Mouse (Mus musculus) heart, embryonic 13.5 days (tissue): ENCODE results near the gene Lad1. TPM values are rescaled to one million over a fixed set of nuclear protein-coding genes. Genes with fewer than 3 reads are reported as not detected.

ENCODE experiments used
- ATAC-seq: fragments of 200-750 bp; cut with Nextera tagmentation; 2 replicates; pipeline ENCODE4 v1.8.0; 2017; ENCODE audit warnings: moderate TSS enrichment; ENCODE audit not compliant: insufficient number of reproducible peaks, low FRiP score, low TSS enrichment; ENCODE audit errors: extremely low read depth
- H3K27ac ChIP-seq: fragments of 300-500 bp; sonication (generic); replicated peaks from 2 replicates; pipeline ENCODE4 v1.5.1; 2015; ENCODE audit warnings: moderate library complexity, mild to moderate bottlenecking, inconsistent platforms
- H3K27me3 ChIP-seq: fragments of 300-500 bp; sonication (generic); replicated peaks from 2 replicates; pipeline ENCODE4 v1.6.1; 2015; ENCODE audit warnings: mild to moderate bottlenecking, inconsistent platforms
- H3K36me3 ChIP-seq: fragments of 300-500 bp; sonication (generic); 2 replicates; pipeline ENCODE4 v1.6.1; 2015; ENCODE audit warnings: mild to moderate bottlenecking, inconsistent platforms
- H3K4me1 ChIP-seq: fragments of 300-500 bp; sonication (generic); 2 replicates; pipeline ENCODE4 v1.6.1; 2015; ENCODE audit warnings: inconsistent platforms
- H3K4me2 ChIP-seq: fragments of 300-500 bp; sonication (generic); 2 replicates; pipeline ENCODE4 v1.6.1; 2015; ENCODE audit warnings: inconsistent platforms, mild to moderate bottlenecking, moderate library complexity
- H3K4me3 ChIP-seq: fragments of 300-500 bp; sonication (generic); 2 replicates; pipeline ENCODE4 v1.5.1; 2015; ENCODE audit warnings: moderate library complexity, mild to moderate bottlenecking, inconsistent platforms
- H3K9ac ChIP-seq: fragments of 300-500 bp; sonication (generic); 2 replicates; pipeline ENCODE4 v1.6.1; 2015; ENCODE audit warnings: inconsistent platforms, mild to moderate bottlenecking, moderate library complexity
- H3K9me3 ChIP-seq: fragments of 300-500 bp; sonication (generic); 2 replicates; pipeline ENCODE4 v1.6.1; 2016; ENCODE audit warnings: inconsistent platforms
- WGBS: fragments of 180-500 bp; shearing (Covaris S2); methylation state at CpG from one replicate; pipeline ENCODE4 v1.1.7; 2015; ENCODE audit warnings: mixed read lengths; 5-methylcytosine and 5-hydroxymethylcytosine counted together
- polyA plus RNA-seq: library from polyadenylated mRNA; unstranded; fragments of >200 nt; fragmentation: Nextera tagmentation; extraction: Ambion mirVana; gene quantifications from 2 replicates; pipeline ENCODE4 v1.2.1, GENCODE M21; 2015

The Lad1 gene
- polyA plus RNA-seq, 1 experiment from 2014 or later, result 4.4 TPM

DNA sequence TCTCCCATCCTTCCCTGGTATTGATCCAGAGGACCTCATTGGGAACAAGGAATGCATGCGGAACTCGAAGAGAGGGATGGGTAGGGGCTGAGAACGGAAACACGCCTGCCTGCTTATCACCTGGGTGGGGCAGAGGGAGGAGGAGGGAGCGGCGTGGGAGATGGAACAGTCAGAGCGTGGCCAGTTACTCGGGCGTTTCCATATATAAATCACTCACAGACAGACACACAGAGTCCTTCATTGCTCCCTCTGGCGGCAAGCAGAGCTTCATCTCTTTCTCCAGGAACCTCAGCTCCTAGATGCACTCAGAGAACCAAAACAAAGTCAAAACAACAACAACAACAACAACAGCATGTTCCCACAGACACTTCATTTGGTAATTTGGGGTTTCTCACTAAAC lies 29.7 kb upstream of the Lad1 start:
- Histone ChIP-seq H3K9me3 (no peaks in the 10 kb centered on the region), H3K4me1 (peaks cover 46% of the 10 kb centered on the region), H3K36me3 (no peaks in the 10 kb centered on the region), H3K4me2 (peak overlapping the region; percentile 53), H3K27ac (peak overlapping the region; percentile 0; the same call in 1 of the 2 replicates), H3K27me3 (no peaks in the 10 kb centered on the region; the same call in 1 of the 2 replicates), H3K9ac (peak overlapping the region; percentile 24; the same call in 1 of the 2 replicates), H3K4me3 (no peak overlapping the region)
- ATAC-seq, result no peak
- WGBS, result 6% methylated on average over 10 of the region's 10 CpGs

DNA sequence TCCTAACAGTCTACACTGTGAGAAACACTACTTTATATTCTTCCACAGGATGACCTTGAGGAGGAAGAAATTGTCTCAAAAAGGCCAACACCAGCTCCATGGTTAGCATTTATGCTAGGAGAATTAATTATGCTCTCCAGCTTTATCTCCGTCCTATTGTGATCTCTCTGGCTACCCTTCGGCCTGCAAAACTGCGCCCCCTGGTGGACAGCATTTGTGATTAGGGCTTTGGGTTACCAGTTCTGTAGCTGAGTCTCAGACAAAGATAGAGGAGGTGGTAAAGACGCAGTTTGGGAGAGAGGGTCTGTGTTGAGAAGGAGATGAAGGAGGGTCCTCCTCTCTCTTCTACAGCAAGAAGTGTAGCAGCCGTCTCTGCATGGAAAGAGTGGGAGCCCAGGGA lies 28.6 kb upstream of the Lad1 start:
- ATAC-seq, result no peak
- H3K4me2 ChIP-seq, result no peak overlapping the region
- no peaks in the 10 kb centered on the region for H3K9me3 ChIP-seq
- no peaks in the 10 kb centered on the region; the same call in 1 of the 2 replicates for H3K27me3 ChIP-seq
- no peak overlapping the region for H3K4me3 ChIP-seq
- H3K27ac ChIP-seq, result 0 out of 2 replicates have a peak overlapping the region, but pooled peaks have one; percentile 0
- no peak overlapping the region for H3K9ac ChIP-seq
- WGBS, result 9% methylated on average over 5 of the region's 5 CpGs
- H3K4me1 ChIP-seq, result peaks cover 57% of the 10 kb centered on the region
- no peaks in the 10 kb centered on the region for H3K36me3 ChIP-seq

DNA sequence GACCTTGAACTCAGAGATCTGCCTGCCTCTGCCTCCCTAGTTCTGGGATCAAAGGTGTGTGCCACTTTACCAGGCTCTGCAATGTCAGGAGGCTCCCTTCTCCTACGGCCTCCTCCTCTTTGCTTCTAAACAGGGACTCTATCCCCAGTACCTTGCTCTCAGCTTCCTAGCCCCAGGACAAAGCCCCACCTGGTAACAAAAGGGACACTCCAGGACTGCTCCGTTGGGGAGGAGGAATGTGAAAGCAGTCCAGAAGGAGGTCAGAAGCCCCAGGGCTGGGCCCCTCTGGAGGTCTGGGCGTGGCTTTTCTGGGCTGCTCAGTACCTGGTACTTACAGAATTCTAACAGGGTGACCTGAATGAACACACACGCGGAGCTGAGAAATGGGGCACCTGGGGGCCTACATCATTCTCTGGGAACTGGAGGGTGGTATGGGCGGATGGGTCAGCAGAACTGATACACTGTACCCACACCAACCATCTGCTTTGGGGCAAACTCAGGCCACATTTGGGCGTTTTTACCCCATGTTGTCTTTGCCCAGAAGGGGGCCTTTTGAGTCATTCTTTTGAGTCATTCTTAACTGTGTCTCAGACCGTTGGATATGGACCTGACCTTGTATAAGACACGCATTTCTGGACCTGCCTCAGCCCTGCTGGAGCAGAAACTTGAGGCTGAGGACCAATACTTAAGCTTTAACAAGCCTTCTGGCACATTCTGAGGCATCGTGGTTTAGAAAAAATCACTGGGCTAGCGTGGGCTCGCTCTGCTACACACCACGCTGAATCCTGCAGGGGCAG lies 26.1 kb upstream of the Lad1 start:
- Histone ChIP-seq H3K4me3 (no peak overlapping the region), H3K4me1 (peaks cover 82% of the 10 kb centered on the region), H3K27ac (no peak overlapping the region), H3K9ac (peak overlapping the region; percentile 74), H3K27me3 (no peaks in the 10 kb centered on the region; the same call in 1 of the 2 replicates), H3K4me2 (no peak overlapping the region), H3K36me3 (no peaks in the 10 kb centered on the region), H3K9me3 (no peaks in the 10 kb centered on the region)
- ATAC-seq, result no peak
- 68% methylated on average over 13 of the region's 13 CpGs for WGBS

DNA sequence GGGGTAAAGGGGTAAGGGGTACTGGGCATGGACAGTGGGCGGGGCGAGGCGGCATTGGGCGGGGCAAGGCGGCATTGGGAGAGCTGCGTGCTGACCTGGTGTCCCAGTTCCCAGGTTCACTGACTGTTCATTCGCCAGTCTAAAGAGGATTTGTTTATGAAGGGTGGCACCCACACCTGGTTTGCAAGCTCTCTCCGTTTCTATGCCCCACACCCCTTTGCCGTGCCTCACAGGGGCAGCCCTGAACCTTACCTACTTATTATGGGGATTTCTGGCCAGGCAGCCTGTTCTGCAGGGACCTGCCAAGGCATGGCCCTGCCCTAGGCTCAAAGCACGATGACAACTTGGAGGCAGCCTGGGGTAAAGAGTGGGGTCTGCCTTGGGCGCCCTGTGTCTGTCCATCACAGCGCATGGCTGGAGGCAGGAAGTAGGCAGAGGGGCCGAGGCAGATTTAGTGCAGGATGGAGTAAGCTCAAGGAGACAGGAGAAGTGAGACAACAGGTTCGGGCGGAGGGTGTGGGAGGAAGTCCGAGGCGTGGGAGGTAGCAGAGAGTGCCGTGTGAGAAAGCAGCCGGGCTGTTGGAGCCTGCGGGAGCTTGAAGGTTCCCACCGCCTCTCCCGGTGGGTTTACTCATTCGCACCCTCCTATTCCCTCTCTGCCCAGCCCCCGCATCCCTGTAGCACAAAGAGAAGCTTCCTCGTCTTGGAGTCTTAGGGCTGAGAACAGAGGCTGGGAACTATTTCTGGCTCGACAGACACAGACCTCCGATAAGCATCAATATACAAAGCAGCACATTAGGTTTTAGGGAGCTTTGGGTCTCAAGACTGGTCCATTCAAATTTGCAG lies 24.8 kb upstream of the Lad1 start:
- 9% methylated on average over 27 of the region's 27 CpGs for WGBS
- peaks cover 84% of the 10 kb centered on the region for H3K4me1 ChIP-seq

DNA sequence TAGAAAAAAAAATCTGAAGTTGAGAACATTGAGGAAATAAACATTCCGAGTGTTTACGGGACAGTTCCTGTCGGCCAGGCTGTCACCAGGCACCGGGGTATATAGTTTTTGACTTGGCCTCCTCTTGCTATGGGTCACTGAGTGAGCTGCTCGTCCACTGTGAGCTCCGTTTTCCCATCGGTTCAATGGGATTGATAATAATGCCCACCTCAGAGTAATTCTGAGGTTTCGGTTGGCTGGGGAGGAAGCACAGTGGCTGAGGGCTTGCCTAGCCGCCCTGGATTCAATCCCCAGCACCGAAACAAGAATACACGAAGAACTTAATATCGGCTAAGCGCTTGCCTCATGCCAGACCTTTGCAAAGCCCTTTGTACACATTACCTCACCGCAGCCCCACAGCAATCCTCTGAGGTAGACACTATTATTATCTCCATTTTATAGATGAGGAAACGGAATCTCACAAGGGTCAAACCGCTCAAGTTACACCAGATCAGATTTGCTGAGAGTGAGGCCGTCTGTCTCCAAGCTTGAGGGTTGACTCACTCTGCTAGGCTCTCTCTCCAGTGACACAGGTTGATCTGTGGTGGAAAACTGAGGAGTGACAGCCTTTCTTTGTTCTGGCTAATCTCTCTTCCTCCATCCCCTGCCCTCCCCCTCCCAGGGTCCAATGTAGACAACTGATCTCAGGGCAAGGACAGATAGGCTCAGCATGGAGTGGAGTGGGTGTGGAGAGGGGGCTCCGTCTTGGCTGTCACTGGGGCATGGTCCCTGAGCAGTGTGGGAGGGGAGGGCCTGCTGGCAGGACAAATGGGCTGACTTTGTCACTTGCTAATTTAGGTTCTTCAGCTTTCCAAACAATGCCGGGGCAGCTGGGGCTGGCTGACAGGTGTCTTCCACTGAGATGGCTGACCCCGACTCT lies 23.9 kb upstream of the Lad1 start:
- peak overlapping the region; percentile 74 for H3K4me2 ChIP-seq
- ATAC-seq, result peak; percentile 33; the same call in 1 of the 2 replicates
- H3K4me1 ChIP-seq, result peaks cover 87% of the 10 kb centered on the region

More for the DNA sequence above, 24.8 kb upstream of the Lad1 start:
- Histone ChIP-seq H3K9ac (peak overlapping the region; percentile 74), H3K4me2 (peak overlapping the region; percentile 74), H3K36me3 (no peaks in the 10 kb centered on the region), H3K9me3 (no peaks in the 10 kb centered on the region), H3K4me3 (peak overlapping the region; percentile 44), H3K27ac (peak overlapping the region; percentile 91), H3K27me3 (no peaks in the 10 kb centered on the region; the same call in 1 of the 2 replicates)
- ATAC-seq, result no peak

DNA sequence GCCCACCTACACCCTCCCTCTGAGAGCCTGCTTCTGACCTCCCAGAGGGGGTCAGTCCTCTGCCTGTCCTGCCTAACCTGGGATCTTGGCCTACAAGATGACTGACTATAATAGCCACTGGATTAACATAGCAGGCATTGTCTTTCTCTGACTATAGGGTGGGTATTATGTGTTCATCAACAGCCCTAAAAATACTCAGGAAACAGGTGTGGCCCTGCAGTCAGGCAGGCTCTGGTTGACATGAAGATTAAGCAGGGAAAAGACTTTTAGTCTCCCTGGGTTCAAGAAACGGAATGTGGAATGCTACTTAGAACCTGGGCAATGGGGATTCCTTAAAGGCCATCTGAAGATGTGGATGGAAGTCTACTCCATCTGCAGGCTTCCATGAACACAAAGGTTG lies 19.9 kb upstream of the Lad1 start:
- Histone ChIP-seq H3K4me2 (peak overlapping the region; percentile 78), H3K4me3 (peak overlapping the region; percentile 67; the same call in 1 of the 2 replicates), H3K36me3 (peaks cover 17% of the 10 kb centered on the region), H3K9me3 (no peaks in the 10 kb centered on the region), H3K4me1 (peaks cover 94% of the 10 kb centered on the region), H3K9ac (peak overlapping the region; percentile 93), H3K27ac (peak overlapping the region; percentile 99), H3K27me3 (no peaks in the 10 kb centered on the region)
- ATAC-seq, result no peak
- 60% methylated on average over 1 of the region's 1 CpGs for WGBS

More for the DNA sequence above, 23.9 kb upstream of the Lad1 start:
- H3K27ac ChIP-seq, result peak overlapping the region; percentile 91
- no peaks in the 10 kb centered on the region; the same call in 1 of the 2 replicates for H3K27me3 ChIP-seq
- no peaks in the 10 kb centered on the region for H3K36me3 ChIP-seq
- WGBS, result 7% methylated on average over 20 of the region's 20 CpGs
- peak overlapping the region; percentile 74 for H3K9ac ChIP-seq
- peak overlapping the region; percentile 44 for H3K4me3 ChIP-seq
- H3K9me3 ChIP-seq, result no peaks in the 10 kb centered on the region

DNA sequence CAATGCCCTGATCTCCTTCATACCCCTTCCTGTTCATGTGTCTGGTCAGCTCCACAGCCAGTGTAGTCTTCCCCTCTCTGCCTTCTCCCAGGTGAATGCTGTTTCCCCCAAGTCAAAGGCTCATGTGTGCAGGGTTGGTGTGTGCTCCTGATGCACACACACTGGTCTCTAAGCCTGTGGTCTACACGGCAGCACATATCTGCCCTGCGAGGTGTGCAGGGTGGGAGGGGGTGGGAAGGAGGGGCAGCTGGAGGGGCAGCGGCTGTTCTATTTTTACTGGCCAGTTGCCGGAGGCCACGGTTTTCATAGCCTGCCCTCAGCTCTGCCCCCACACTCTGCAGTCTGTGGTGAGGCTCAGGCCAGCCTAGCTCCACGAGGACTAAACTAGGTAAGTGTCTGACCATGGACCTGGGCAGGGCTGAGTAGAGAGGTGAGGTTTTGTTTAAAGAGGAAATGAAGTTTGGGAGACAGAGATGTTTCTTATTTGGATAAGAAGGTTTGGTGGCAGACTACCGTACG lies 19.2 kb upstream of the Lad1 start:
- Histone ChIP-seq H3K4me1 (peaks cover 94% of the 10 kb centered on the region), H3K27me3 (no peaks in the 10 kb centered on the region), H3K9ac (peak overlapping the region; percentile 93), H3K9me3 (no peaks in the 10 kb centered on the region), H3K36me3 (peaks cover 24% of the 10 kb centered on the region), H3K4me3 (peak overlapping the region; percentile 67), H3K27ac (peak overlapping the region; percentile 99), H3K4me2 (peak overlapping the region; percentile 78)
- 6% methylated on average over 8 of the region's 8 CpGs for WGBS
- no peak for ATAC-seq

DNA sequence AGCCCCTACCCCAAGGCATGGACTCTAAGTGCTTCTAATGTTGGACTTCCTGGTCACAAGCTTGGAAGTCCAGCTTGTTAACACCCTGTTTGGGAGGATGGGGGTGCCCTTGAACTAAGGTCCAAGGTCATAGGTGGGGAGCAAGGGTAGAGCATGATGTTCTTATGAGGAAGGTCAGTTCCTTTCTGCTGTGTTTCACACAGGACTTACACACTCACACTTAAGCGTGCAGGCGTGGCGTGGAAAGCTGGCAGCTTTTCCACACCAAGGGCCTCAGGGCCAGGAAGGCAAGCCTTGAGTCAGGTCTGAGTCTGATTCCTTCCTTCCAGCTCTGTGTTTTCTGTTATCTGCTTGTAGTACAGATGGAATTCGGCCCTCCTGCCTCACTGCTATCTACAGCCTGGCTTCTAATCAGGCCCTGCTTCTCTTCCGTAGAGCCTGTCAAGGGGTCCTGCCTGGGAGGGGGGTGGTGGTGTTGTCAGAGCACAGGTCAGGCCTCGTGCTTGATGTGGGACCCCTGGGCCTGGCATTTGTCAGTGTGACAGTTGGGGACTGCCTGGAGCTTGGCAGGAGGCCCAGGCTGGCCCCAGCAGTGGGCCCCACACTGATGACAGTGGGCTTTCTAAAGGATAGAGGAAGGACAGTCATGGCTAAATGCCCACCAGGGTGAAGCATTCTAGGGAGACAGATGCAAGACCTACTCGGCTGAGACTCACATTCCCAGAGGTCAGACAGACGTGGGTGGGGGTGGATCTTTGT lies 18.0 kb upstream of the Lad1 start:
- H3K9me3 ChIP-seq, result no peaks in the 10 kb centered on the region
- peak overlapping the region; percentile 67 for H3K4me3 ChIP-seq
- H3K4me1 ChIP-seq, result peaks cover 94% of the 10 kb centered on the region
- no peaks in the 10 kb centered on the region for H3K27me3 ChIP-seq
- peak; percentile 87 for ATAC-seq
- WGBS, result 6% methylated on average over 8 of the region's 8 CpGs
- peak overlapping the region; percentile 93 for H3K9ac ChIP-seq
- H3K27ac ChIP-seq, result peak overlapping the region; percentile 99
- H3K4me2 ChIP-seq, result peak overlapping the region; percentile 78
- peaks cover 36% of the 10 kb centered on the region for H3K36me3 ChIP-seq

DNA sequence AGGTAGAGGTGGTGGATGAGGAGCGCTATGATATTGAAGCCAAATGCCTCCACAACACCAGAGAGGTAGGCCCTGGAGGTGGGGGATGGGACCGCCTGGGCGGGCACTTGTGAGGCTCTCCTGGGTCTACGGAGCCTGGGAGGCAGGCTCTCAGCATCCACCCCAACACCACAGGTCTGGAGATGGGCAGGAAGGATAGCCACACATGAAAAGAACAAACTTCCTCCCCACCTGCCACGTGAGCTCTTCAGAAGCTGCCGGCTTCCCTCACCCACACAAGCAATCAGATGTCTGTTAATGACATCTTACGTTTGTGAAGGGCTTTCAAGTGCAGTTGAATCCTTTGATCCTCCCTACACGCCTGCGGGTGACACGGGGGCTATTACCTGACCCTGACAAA lies 10.9 kb upstream of the Lad1 start:
- 40% methylated on average over 10 of the region's 10 CpGs for WGBS
- no peak for ATAC-seq
- Histone ChIP-seq H3K4me1 (peaks cover 92% of the 10 kb centered on the region), H3K4me3 (no peak overlapping the region), H3K9ac (peak overlapping the region; percentile 65), H3K27me3 (no peaks in the 10 kb centered on the region), H3K9me3 (no peaks in the 10 kb centered on the region), H3K36me3 (peaks cover 90% of the 10 kb centered on the region), H3K27ac (peak overlapping the region; percentile 61), H3K4me2 (peak overlapping the region; percentile 21)

DNA sequence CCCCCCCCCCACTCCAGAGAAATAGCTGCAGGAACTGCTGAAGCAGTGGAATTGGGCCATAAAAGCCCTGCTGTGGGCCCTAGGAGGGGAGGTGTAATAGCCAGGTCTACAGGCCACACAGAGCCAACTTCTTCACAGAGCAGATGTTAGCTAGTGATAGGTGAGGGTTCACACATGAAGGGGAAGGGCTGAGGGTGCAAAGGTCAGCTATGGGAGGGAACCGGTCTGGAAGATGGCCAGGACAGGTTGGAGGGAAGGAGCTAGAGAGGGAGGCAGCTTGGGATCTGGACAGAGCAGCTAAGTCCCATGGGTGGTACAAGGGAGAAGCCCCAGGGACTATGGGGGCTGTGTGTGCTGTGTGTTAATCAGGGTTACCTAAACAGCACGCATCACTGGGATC lies 8.2 kb upstream of the Lad1 start:
- Histone ChIP-seq H3K4me1 (peaks cover 82% of the 10 kb centered on the region), H3K27ac (0 out of 2 replicates have a peak overlapping the region, but pooled peaks have one; percentile 8), H3K36me3 (peaks cover 63% of the 10 kb centered on the region), H3K4me2 (no peak overlapping the region), H3K4me3 (no peak overlapping the region), H3K9me3 (no peaks in the 10 kb centered on the region), H3K9ac (peak overlapping the region; percentile 40; the same call in 1 of the 2 replicates), H3K27me3 (no peaks in the 10 kb centered on the region)
- no peak for ATAC-seq
- WGBS, result 62% methylated on average over 2 of the region's 2 CpGs
